Mouse (Mus musculus) duodenum, adult 2 months (tissue): ENCODE data around the gene Man1c1. TPM values are rescaled to one million over a fixed set of nuclear protein-coding genes. Genes with fewer than 3 reads are reported as not detected.

Source experiments
- polyA plus RNA-seq: library from polyadenylated mRNA; depleted of rRNA; stranded (reverse); fragments of >200 nt; gene quantifications from 2 replicates; pipeline ENCODE4 v1.2.3, GENCODE M21; 2012; ENCODE audit warnings: low replicate concordance; rRNA removed

Gene Man1c1
- 2.8 and 4.2 TPM in 2 replicates for polyA plus RNA-seq

GRCm38 (mm10) chr4:134703835-134704546, at the start of gene Man1c1:
Gene Man1c1, minus strand, starts transcription at chr4:134704290.

GRCm38 (mm10) chr4:134551494-134552316, 152.4 kb downstream of the Man1c1 start, which contains the start of gene Selenon:
Gene Selenon, minus strand, starts transcription at chr4:134552166.

GRCm38 (mm10) chr4:134534932-134535786, 168.9 kb downstream of the Man1c1 start, which contains the start of gene Mtfr1l:
Gene Mtfr1l, minus strand, starts transcription at chr4:134535387.

Other genes with a start within 250 kb of the Man1c1 start
- 7.6 and 10.1 TPM in 2 replicates for gene Stmn1, start 236.0 kb downstream of the Man1c1 start, polyA plus RNA-seq
- gene Paqr7, start 207.6 kb downstream of the Man1c1 start, polyA plus RNA-seq = 63.7 and 135 TPM in 2 replicates
- gene Aunip, start 193.3 kb downstream of the Man1c1 start, polyA plus RNA-seq = 0.28 and 0.47 TPM in 2 replicates
- 40.9 and 41.6 TPM in 2 replicates for gene Mtfr1l, start 168.9 kb downstream of the Man1c1 start, polyA plus RNA-seq
- 4.5 and 6.4 TPM in 2 replicates for gene Selenon, start 152.1 kb downstream of the Man1c1 start, polyA plus RNA-seq
- 9.4 and 9.6 TPM in 2 replicates for gene Ldlrap1, start 63.7 kb upstream of the Man1c1 start, polyA plus RNA-seq
- gene Maco1, start 149.1 kb upstream of the Man1c1 start, polyA plus RNA-seq = 4.9 and 6.9 TPM in 2 replicates
- 0.18 TPM in 1 of 2 replicates, not detected in the other for gene Rhd, start 160.2 kb upstream of the Man1c1 start, polyA plus RNA-seq
- 37.9 and 50.6 TPM in 2 replicates for gene Tmem50a, start 210.7 kb upstream of the Man1c1 start, polyA plus RNA-seq
- 826 and 1,557 TPM in 2 replicates for gene Rsrp1, start 219.3 kb upstream of the Man1c1 start, polyA plus RNA-seq
- 5.9 and 6.0 TPM in 2 replicates for gene Syf2, start 226.6 kb upstream of the Man1c1 start, polyA plus RNA-seq